Mouse (Mus musculus): Measurements from ENCODE around the gene Srpr. TPM values are rescaled to one million over a fixed set of nuclear protein-coding genes. Genes with fewer than 3 reads are reported as not detected.

Gene Srpr
- polyA plus RNA-seq, 1 experiment from 2014 or later = 137 TPM

- Histone ChIP-seq H3K4me2 (replicated peaks) (no peak overlapping the region), H3K4me3 (replicated peaks) (no peak overlapping the region), H3K27me3 (replicated peaks) (no peaks in the 10 kb centered on the region), H3K36me3 (0 out of 2 replicates have a peak, but pooled peaks cover 4% of the 10 kb centered on the region), H3K9ac (no peak overlapping the region), H3K9me3 (no peaks in the 10 kb centered on the region), H3K4me1 (replicated peaks) (no peaks in the 10 kb centered on the region), H3K27ac (no peak overlapping the region)
- ATAC-seq = no peak
- WGBS = 90% methylated on average over 1 of the region's 1 CpGs
These were observed 38.4 kb downstream of the Srpr start for GRCm38 (mm10) chr9:35238371-35238770.

GRCm38 (mm10) chr9:35238915-35239571 lies 39.1 kb downstream of the Srpr start:
- 0 out of 2 replicates have a peak, but pooled peaks cover 4% of the 10 kb centered on the region for H3K36me3 ChIP-seq
- H3K27ac ChIP-seq = no peak overlapping the region
- H3K4me3 ChIP-seq (replicated peaks) = no peak overlapping the region
- H3K4me1 ChIP-seq (replicated peaks) = no peaks in the 10 kb centered on the region
- no peak for ATAC-seq
- 67% methylated on average over 6 of the region's 6 CpGs for WGBS
- H3K9ac ChIP-seq = no peak overlapping the region
- no peak overlapping the region for H3K4me2 ChIP-seq (replicated peaks)
- no peaks in the 10 kb centered on the region for H3K27me3 ChIP-seq (replicated peaks)
- H3K9me3 ChIP-seq = no peaks in the 10 kb centered on the region

GRCm38 (mm10) chr9:35239734-35240133 lies 39.8 kb downstream of the Srpr start:
- no peak for ATAC-seq
- no peaks in the 10 kb centered on the region for H3K27me3 ChIP-seq (replicated peaks)
- no peaks in the 10 kb centered on the region for H3K9me3 ChIP-seq
- H3K27ac ChIP-seq = no peak overlapping the region
- H3K4me2 ChIP-seq (replicated peaks) = no peak overlapping the region
- 71% methylated on average over 1 of the region's 1 CpGs for WGBS
- H3K4me3 ChIP-seq (replicated peaks) = no peak overlapping the region
- no peaks in the 10 kb centered on the region for H3K4me1 ChIP-seq (replicated peaks)
- no peak overlapping the region for H3K9ac ChIP-seq
- H3K36me3 ChIP-seq = 0 out of 2 replicates have a peak, but pooled peaks cover 4% of the 10 kb centered on the region

- ATAC-seq = no peak
- H3K9me3 ChIP-seq = no peaks in the 10 kb centered on the region
- no peak overlapping the region for H3K4me3 ChIP-seq (replicated peaks)
- no peak overlapping the region for H3K4me2 ChIP-seq (replicated peaks)
- no peaks in the 10 kb centered on the region for H3K4me1 ChIP-seq (replicated peaks)
- no peak overlapping the region for H3K27ac ChIP-seq
- no peaks in the 10 kb centered on the region for H3K36me3 ChIP-seq
- no peak overlapping the region for H3K9ac ChIP-seq
- H3K27me3 ChIP-seq (replicated peaks) = no peaks in the 10 kb centered on the region
- 85% methylated on average over 2 of the region's 2 CpGs for WGBS
These were observed 47.4 kb downstream of the Srpr start for GRCm38 (mm10) chr9:35247405-35247804.

- H3K36me3 ChIP-seq = no peaks in the 10 kb centered on the region
- no peaks in the 10 kb centered on the region for H3K27me3 ChIP-seq (replicated peaks)
- H3K4me1 ChIP-seq (replicated peaks) = no peaks in the 10 kb centered on the region
- no peak overlapping the region for H3K4me2 ChIP-seq (replicated peaks)
- no peaks in the 10 kb centered on the region for H3K9me3 ChIP-seq
- H3K9ac ChIP-seq = no peak overlapping the region
- no peak overlapping the region for H3K4me3 ChIP-seq (replicated peaks)
- H3K27ac ChIP-seq = no peak overlapping the region
- ATAC-seq = no peak
These were observed 49.5 kb downstream of the Srpr start for GRCm38 (mm10) chr9:35249476-35249875.

GRCm38 (mm10) chr9:35257365-35257764 lies 57.4 kb downstream of the Srpr start:
- H3K4me2 ChIP-seq (replicated peaks) = no peak overlapping the region
- H3K36me3 ChIP-seq = no peaks in the 10 kb centered on the region
- no peaks in the 10 kb centered on the region for H3K9me3 ChIP-seq
- no peak overlapping the region for H3K27ac ChIP-seq
- no peak overlapping the region for H3K9ac ChIP-seq
- no peaks in the 10 kb centered on the region for H3K4me1 ChIP-seq (replicated peaks)
- peak; percentile 72 for ATAC-seq
- WGBS = 72% methylated on average over 7 of the region's 7 CpGs
- H3K4me3 ChIP-seq (replicated peaks) = no peak overlapping the region
- no peaks in the 10 kb centered on the region for H3K27me3 ChIP-seq (replicated peaks)

- Histone ChIP-seq H3K9me3 (no peaks in the 10 kb centered on the region), H3K4me3 (replicated peaks) (no peak overlapping the region), H3K27me3 (replicated peaks) (no peaks in the 10 kb centered on the region), H3K4me1 (replicated peaks) (no peaks in the 10 kb centered on the region), H3K36me3 (no peaks in the 10 kb centered on the region), H3K4me2 (replicated peaks) (no peak overlapping the region), H3K27ac (no peak overlapping the region), H3K9ac (no peak overlapping the region)
- no peak for ATAC-seq
- 61% methylated on average over 4 of the region's 4 CpGs for WGBS
These were observed 62.4 kb downstream of the Srpr start for GRCm38 (mm10) chr9:35262418-35262817.

GRCm38 (mm10) chr9:35263431-35263830 lies 63.5 kb downstream of the Srpr start:
- no peak overlapping the region for H3K4me2 ChIP-seq (replicated peaks)
- WGBS = 67% methylated on average over 2 of the region's 2 CpGs

GRCm38 (mm10) chr9:35264509-35264908 lies 64.5 kb downstream of the Srpr start:
- Histone ChIP-seq H3K4me3 (replicated peaks) (no peak overlapping the region), H3K36me3 (no peaks in the 10 kb centered on the region), H3K9ac (no peak overlapping the region), H3K4me1 (replicated peaks) (0 out of 2 replicates have a peak, but pooled peaks cover 6% of the 10 kb centered on the region), H3K27ac (no peak overlapping the region), H3K27me3 (replicated peaks) (no peaks in the 10 kb centered on the region), H3K4me2 (replicated peaks) (no peak overlapping the region), H3K9me3 (no peaks in the 10 kb centered on the region)
- WGBS = 55% methylated on average over 3 of the region's 3 CpGs
- no peak for ATAC-seq

More at GRCm38 (mm10) chr9:35263431-35263830, 63.5 kb downstream of the Srpr start:
- Histone ChIP-seq H3K4me1 (replicated peaks) (0 out of 2 replicates have a peak, but pooled peaks cover 2% of the 10 kb centered on the region), H3K9ac (no peak overlapping the region), H3K27ac (no peak overlapping the region), H3K36me3 (no peaks in the 10 kb centered on the region), H3K4me3 (replicated peaks) (no peak overlapping the region), H3K27me3 (replicated peaks) (no peaks in the 10 kb centered on the region), H3K9me3 (no peaks in the 10 kb centered on the region)
- ATAC-seq = peak; percentile 64

- H3K9ac ChIP-seq = peak within 1 kb of the TSS; percentile 76
- H3K27me3 ChIP-seq (replicated peaks) = no peaks in the 10 kb centered on the region
- peak; percentile 91 for ATAC-seq
- peaks cover 6% of the 10 kb centered on the region; the same call in 1 of the 2 replicates for H3K4me1 ChIP-seq (replicated peaks)
- H3K36me3 ChIP-seq = no peaks in the 10 kb centered on the region
- peak within 1 kb of the TSS; percentile 64 for H3K27ac ChIP-seq
- H3K4me3 ChIP-seq (replicated peaks) = peak within 1 kb of the TSS; percentile 82
- 0% methylated on average over 59 of the region's 62 CpGs for WGBS
- H3K4me2 ChIP-seq (replicated peaks) = peak within 1 kb of the TSS; percentile 88
- no peaks in the 10 kb centered on the region for H3K9me3 ChIP-seq
These were observed 67.4 kb downstream of the Srpr start, which contains the start of the genes Fam118b and Rpusd4 for GRCm38 (mm10) chr9:35267146-35267975. Gene Fam118b, minus strand, starts transcription at chr9:35267805. Gene Rpusd4, plus strand, starts transcription at chr9:35267865.

- peaks cover 6% of the 10 kb centered on the region; the same call in 1 of the 2 replicates for H3K4me1 ChIP-seq (replicated peaks)
- 1% methylated on average over 21 of the region's 21 CpGs for WGBS
These were observed 68.2 kb downstream of the Srpr start for GRCm38 (mm10) chr9:35267976-35268715.

GRCm38 (mm10) chr9:35277855-35278365 lies 77.9 kb downstream of the Srpr start:
- Histone ChIP-seq H3K4me1 (replicated peaks) (no peaks in the 10 kb centered on the region), H3K4me2 (replicated peaks) (no peak overlapping the region), H3K27ac (no peak overlapping the region), H3K9ac (no peak overlapping the region), H3K27me3 (replicated peaks) (no peaks in the 10 kb centered on the region), H3K4me3 (replicated peaks) (no peak overlapping the region), H3K36me3 (peaks cover 14% of the 10 kb centered on the region), H3K9me3 (no peaks in the 10 kb centered on the region)
- 79% methylated on average over 3 of the region's 3 CpGs for WGBS
- ATAC-seq = no peak

More at GRCm38 (mm10) chr9:35267976-35268715, 68.2 kb downstream of the Srpr start:
- H3K36me3 ChIP-seq = 0 out of 2 replicates have a peak, but pooled peaks cover 5% of the 10 kb centered on the region
- ATAC-seq = peak; percentile 44
- no peaks in the 10 kb centered on the region for H3K9me3 ChIP-seq
- peak overlapping the region; percentile 82 for H3K4me3 ChIP-seq (replicated peaks)
- peak overlapping the region; percentile 63; the same call in 1 of the 2 replicates for H3K27ac ChIP-seq
- no peaks in the 10 kb centered on the region for H3K27me3 ChIP-seq (replicated peaks)
- peak overlapping the region; percentile 59 for H3K4me2 ChIP-seq (replicated peaks)
- H3K9ac ChIP-seq = peak overlapping the region; percentile 73

Data from intestine, embryonic 15.5 days (tissue).